Mouse (Mus musculus) WW6 (cell line): ENCODE measurements around the gene March2.

Experiments used
- DNase-seq: peaks from one replicate; pipeline ENCODE4 v3.0.0-alpha.2; 2013; ENCODE audit warnings: low read depth, low spot score

The March2 gene

GRCm38 (mm10) chr17:33637038-33637437 is 81.4 kb downstream of the March2 start:
- DNase-seq = no peak
